Mouse (Mus musculus): ENCODE measurements around the gene Gucy2e.

DNA sequence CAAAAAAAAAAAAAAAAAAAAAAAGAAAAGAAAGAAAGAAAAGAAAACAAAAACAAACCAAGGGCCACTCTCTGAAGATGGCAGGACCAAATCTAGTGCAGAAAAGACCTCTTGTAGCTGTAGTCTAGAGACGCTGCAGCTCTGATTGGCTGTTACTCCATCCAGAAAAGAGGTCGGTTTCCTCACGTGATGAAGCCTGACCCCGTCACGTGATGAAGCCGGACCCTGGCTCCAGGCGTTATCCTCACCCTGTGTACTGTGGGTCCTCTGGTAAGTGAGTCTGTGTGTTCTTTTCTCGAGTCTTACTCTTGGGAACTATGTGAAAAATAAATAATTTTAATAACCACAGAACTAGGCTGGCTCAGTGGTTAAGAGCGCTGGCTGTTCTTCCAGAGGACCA is 28.6 kb upstream of the Gucy2e start:
- TF ChIP-seq CTCF (IDR thresholded peaks at IDR 0.05; ENCODE audit: low read depth) (no peak), EP300 (IDR thresholded peaks at IDR 0.05; ENCODE audit: low read depth) (no peak)
